Mouse (Mus musculus): Measurements from ENCODE around the gene Tead3.

GRCm38 (mm10) chr17:28374494-28374893, 23.9 kb upstream of the Tead3 start:
- TF ChIP-seq ZNF384 (IDR thresholded peaks at IDR 0.05; ENCODE audit: low read depth, low read length) (no peak), CTCF (conservative IDR thresholded peaks at IDR 0.05 in 1 of 2, IDR thresholded peaks at IDR 0.05 in 1 of 2; ENCODE audit: low read depth in 2 of 2, low read length in 2 of 2) (no peak), POLR2A (IDR thresholded peaks at IDR 0.05; ENCODE audit: low read depth, low read length) (no peak), USF1 (IDR thresholded peaks at IDR 0.05; ENCODE audit: low read depth, low read length) (no peak), GABPA (IDR thresholded peaks at IDR 0.05; ENCODE audit: insufficient replicate concordance, low read depth, low read length) (no peak), ZC3H11A (IDR thresholded peaks at IDR 0.05; ENCODE audit: low read depth, low read length) (no peak), EP300 (IDR thresholded peaks at IDR 0.05; ENCODE audit: low read length) (no peak)
